Mouse (Mus musculus) right cerebral cortex, adult 2 months (tissue): ENCODE measurements at regions not wholly inside any gene's neighbourhood (a gene's known extent, or its start where the extent isn't known, plus 50 kb on each side); places are given as distances from the start of the nearest gene placed in this dataset.

Experiments used
- DNase-seq, 2 experiments: peaks; one replicate each; pipeline ENCODE4 v3.0.0; 2021 to 2022; ENCODE audit warnings: low spot score in 2 of 2

DNA sequence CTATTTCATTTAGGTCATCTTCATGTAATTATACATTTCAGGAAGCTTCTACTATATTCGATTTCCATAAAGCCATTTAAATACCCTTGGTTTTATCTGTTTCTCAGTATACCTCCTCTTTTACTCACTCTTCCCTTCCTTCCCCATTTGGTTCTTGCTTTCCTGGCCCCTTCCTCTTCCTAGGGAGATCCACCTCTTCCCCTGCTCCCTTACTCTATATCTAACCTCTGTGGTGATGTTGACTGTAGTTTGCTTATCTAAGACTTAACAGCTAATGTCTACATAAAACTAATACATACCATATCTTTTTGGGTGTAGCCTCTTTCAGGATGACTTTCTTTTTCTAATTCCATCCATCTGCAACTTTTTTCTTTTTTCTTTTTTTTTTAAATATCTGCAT lies 92.9 kb upstream of the Tbc1d5 start:
- DNase-seq: no peak

- peak; percentile 4 to 12 for DNase-seq
These were observed 83.8 kb upstream of the Tbc1d5 start for GRCm38 (mm10) chr17:51262946-51263345.

GRCm38 (mm10) chr17:51262404-51262803 lies 83.3 kb upstream of the Tbc1d5 start:
- no peak for DNase-seq

DNA sequence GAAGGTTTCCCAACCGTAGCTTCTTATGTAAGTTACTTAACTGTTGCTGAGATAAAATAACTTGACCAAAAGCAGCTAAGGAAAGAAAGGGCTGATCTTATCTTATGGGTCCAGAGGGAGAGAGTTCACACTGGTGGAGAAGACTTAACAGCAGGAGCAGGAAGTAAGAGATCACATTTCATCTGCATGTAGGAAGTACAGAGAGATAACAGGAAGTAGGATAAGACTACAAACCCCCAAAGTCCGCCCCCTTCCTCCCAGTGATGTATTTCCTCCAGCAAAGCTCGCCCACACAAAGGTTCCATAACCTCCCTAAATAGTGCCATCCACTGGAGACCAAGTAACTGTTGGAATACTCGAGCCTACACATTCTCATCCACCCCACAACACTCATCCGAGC lies 79.2 kb upstream of the Tbc1d5 start:
- DNase-seq: no peak

DNA sequence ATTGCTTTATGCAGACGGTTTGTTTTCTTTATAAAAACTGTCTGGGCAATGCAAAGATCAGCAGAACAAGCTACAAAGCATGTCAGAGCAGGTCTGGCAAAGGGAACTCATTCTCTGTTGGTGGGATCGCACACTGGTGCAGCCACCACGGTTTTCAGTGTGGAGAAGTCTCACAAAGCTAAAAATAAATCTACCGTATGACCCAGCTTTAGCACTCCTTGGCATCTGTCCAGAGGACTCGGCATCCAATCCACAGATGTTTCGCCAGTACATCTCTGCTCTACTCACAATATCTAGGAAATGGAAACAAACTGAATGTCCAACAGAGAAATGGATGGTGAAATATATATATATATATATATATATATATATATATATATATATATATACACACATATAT lies 69.4 kb upstream of the Tbc1d5 start:
- DNase-seq: no peak

DNA sequence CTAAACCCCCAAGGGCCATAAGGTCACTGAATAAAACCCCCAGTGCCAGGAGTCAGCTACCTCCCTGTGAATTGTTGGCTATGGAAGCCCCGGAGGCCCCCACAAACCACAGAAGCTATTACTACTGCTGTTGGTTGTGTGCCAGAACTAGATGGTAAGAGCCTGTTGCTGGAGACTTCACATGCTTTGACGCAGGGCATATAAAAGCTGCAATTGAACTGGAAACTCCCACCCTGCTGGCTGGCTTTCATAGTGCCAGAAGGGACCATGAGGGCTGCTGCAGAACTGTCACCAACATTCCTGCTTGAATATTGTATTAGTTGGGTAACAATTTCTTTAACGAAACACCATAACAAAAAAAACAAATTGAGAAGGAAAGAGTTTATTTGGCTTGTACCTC lies 66.9 kb upstream of the Tbc1d5 start:
- no peak for DNase-seq

DNA sequence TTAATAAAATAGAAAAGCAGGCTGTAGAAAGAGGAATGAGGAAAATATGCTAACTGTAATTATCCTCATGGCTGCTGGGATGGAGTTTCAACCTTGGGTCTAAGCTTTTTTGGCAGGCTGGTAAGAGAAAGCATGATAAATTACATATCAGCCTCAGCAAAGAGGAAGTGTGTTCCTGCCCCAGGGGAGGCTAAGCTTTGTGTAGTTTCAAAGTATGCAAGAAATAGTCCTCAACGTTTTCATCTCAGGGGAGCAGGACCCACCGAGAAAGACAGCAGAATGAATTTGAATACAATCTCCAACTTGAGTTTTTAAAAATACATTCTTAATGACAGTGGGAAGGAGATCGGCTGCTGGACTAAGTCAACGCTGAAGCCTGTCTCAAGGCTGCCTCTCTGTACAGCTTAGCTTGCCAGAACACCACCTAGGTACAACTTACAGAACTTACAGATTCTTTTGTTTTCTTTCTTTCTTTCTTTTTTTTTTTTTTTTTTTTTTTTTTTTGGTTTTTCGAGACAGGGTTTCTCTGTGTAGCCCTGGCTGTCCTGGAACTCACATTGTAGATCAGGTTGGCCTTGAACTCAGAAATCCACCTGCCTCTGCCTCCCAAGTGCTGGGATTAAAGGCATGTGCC lies 61.3 kb upstream of the Tbc1d5 start:
- no peak for DNase-seq

- DNase-seq: no peak
These were observed 60.3 kb upstream of the Tbc1d5 start for GRCm38 (mm10) chr17:51239465-51239864.
